Mouse (Mus musculus): ENCODE data around the gene Rab27a. TPM values are rescaled to one million over a fixed set of nuclear protein-coding genes. Genes with fewer than 3 reads are reported as not detected.

Gene Rab27a
- 59.9 TPM for polyA plus RNA-seq (2017; shearing (Covaris generic))

DNA sequence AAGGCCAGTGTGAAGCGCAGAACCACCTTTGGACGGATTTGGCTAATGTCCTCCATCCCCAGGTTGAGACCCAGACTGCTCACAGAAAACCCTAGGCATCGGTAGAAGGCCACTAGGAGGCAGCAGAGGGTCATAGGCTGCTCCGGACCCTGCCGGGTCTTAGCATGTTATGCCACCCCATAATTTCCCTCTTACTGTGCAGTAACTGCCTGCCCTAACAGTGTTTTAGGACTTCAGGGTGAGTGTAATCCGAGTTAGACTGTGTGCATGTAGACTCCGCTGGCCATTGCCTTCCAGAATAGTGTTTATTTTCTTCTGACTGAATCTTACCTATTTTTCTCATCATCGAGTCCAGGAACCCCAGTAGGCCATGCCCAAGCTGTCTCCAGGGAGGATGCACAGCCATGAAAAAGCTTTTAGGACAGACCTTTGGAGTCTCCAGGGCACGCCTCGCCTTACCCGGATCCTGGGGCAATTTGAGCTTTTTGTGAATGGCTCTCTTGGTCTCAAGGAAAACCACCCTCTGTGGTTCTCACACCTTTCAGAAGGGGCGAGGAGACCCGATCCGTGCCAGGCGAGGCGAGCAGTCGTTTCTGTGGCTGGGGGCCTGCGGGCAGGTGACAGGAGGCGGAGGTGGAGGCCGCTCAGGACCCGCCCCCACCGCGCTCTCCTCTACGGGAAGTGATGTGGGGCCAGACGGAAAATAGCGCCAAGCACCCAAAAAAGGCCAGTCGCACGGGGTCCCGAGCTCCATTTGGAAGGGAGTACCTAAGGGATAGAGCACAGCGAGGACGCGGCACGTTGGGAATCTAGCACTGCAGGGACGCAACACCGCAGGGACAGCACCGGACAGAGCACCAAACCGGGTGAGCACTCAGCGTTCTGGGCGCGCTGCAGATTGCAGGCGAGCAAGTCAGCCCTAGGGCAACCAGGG lies at the start of gene Rab27a:
TSS of gene Rab27a (plus strand) at position 709 of the 934 bp plus-strand sequence.

DNA sequence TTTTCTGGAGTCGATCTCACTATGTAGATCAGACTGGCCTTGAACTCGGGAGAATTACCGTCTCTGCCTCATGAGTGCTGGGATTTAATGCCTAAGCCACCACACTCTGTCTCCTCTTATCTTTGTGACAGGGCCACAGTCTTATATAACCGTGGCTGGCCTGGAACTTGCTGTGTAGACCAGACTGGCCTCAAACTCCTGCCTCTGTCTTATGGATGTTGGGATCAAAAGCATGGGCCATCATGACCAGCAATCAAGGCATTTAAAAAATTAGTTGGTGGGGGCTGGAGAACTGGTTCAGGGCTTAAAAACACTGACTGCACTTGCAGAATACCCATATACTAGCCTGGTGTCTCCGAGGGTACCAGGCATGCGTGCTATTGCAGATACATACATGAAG lies 4.6 kb upstream of the Rab27a start, which contains the start of gene Pigb:
TSS of gene Pigb (minus strand) at position 299 of the 400 bp plus-strand sequence.

DNA sequence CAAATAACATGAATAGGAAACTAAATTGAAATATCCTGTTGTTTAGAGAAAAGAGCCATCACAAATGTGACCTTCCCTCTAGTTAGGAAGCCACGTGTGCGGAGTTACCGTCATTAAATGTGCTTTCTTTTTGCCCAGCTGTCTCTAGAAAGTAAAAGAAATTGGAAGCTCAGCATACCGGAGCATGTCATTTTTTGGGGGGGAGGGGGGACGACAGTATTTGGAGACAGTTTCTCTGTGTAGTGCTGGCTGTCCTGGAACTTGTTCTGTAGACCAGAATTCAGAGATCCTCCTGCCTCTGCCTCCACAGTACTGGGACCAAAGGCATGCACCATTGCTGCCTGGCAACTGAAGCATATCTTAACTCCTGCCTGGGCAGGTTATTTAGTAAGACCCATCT lies 56.9 kb downstream of the Rab27a start, which contains the start of gene Khdc3:
TSS of gene Khdc3 (plus strand) at position 301 of the 400 bp plus-strand sequence.

DNA sequence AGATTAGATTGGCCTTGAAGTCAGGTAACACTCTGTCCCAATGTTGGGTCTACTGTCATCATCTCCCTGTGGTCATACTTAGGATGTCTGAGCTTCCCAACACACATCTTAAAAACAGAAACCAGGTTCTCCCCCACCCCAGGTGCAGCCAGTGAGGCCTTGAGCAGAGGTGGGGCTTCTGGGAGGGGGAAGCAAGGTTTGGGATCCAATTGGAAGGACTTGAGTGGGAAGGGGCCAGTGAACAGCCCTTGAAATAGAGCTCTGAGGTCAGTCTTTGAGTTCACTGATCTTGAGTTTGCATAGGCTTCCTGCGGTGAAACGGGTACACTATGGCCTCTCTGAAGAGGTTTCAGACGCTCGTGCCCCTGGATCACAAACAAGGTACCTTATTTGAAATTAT lies 57.5 kb downstream of the Rab27a start, which contains the start of gene Gm20509:
TSS of gene Gm20509 (plus strand) at position 290 of the 400 bp plus-strand sequence.

GRCm38 (mm10) chr9:73112919-73113906 lies 68.6 kb downstream of the Rab27a start, which contains the start of gene Rsl24d1:
Gene Rsl24d1, plus strand, starts transcription at chr9:73113426.

Other genes with a start within 250 kb of the Rab27a start
- gene Prtg, start 238.0 kb upstream of the Rab27a start, polyA plus RNA-seq (2017; shearing (Covaris generic)) = not detected
- not detected for gene Pygo1, start 119.2 kb upstream of the Rab27a start, polyA plus RNA-seq (2017; shearing (Covaris generic))
- gene Dyx1c1, start 86.1 kb upstream of the Rab27a start, polyA plus RNA-seq (2017; shearing (Covaris generic)) = 2.9 TPM
- gene Gm44503, start 86.0 kb upstream of the Rab27a start, polyA plus RNA-seq (2017; shearing (Covaris generic)) = not detected
- 11.0 TPM for gene Ccpg1os, start 59.5 kb upstream of the Rab27a start, polyA plus RNA-seq (2017; shearing (Covaris generic))
- 113 TPM for gene Ccpg1, start 59.4 kb upstream of the Rab27a start, polyA plus RNA-seq (2017; shearing (Covaris generic))
- gene Pigb, start 4.5 kb upstream of the Rab27a start, polyA plus RNA-seq (2017; shearing (Covaris generic)) = 32.2 TPM
- 0.52 TPM for gene Khdc3, start 57.0 kb downstream of the Rab27a start, polyA plus RNA-seq (2017; shearing (Covaris generic))
- not detected for gene Gm20509, start 57.6 kb downstream of the Rab27a start, polyA plus RNA-seq (2017; shearing (Covaris generic))
- gene Rsl24d1, start 68.6 kb downstream of the Rab27a start, polyA plus RNA-seq (2017; shearing (Covaris generic)) = 90.0 TPM

Data from CD4-positive, CD25-positive, alpha-beta regulatory T cell, adult 9 weeks (primary cell).